Comparison of ENCODE assay signal across 8 mouse cellular contexts in the genomic region with DNA sequence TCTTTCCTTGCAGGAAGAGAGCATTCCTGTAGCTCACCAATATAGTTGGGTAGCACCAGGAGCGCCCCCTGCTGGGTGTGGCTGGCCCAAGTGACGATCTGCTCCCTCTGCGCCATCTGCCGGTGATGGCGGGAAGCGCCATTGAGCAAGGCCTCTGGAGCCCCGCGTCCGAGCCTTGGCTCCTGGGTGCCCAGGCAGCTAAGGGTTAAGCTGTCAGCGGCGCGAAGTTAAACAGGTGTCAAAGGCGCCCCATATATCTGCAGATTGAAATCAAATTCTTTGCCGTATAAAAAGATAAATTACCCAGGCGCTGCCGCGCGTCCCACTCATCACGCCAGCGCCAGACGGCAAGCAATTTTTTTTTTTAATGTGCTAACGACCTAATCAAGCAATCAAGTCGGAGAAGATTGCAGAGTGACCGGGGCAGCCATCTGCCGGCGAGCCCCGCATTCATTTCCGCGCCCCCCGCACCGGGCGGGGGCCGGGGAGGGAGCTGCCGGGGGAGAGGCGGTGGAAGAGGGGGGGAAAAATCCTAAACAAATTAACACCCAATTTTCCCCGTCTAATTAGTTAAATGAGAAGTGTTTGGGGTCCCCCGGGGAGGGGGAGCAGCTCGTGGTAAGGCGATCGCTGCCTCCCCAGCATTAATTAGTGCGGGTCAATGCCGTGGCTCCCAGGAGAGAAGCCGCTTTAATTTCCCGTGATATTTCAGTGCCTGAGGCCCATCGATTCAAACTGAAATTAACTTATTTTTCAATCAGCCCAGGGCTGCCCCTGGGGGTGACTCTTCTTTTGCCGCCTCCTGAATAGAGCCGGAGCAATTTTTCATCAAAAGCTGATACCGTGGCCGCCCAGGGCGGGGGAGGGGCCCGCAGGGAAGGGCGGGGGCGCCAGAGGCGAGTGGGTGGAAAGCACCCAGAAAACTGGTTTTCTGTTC. TPM values are rescaled to one million over a fixed set of nuclear protein-coding genes. Genes with fewer than 3 reads are reported as not detected.
A peak's percentile ranks its signal among the peaks of the same experiment; 100 is the strongest.
DNase-seq lines count a peak whose midpoint lies in the region; ATAC-seq and TF ChIP-seq lines count a peak whose summit lies in the region.

No protein-coding gene starts in this region.

- ATAC-seq in activated CD4-positive, CD25-positive, alpha-beta regulatory T cell, adult 4 months = peak; percentile 90
- ATAC-seq in megakaryocyte progenitor cell, adult 5-6 weeks (replicated peaks; ENCODE audit: poor library complexity) = peak; percentile 99

- TF ChIP-seq POLR2A in cortical plate, adult 2 months (IDR thresholded peaks at IDR 0.05; ENCODE audit: extremely low read depth, insufficient read depth, low read length) = no peak

- DNase-seq in gastrocnemius, postnatal 10 days = peak; percentile 97
- DNase-seq in induced T-regulatory cell, adult 2 months (ENCODE audit: low read depth) = peak; percentile 94
- peak; percentile 71 to 97 for DNase-seq in left cerebral cortex, adult 9 months (ENCODE audit: low spot score in 2 of 2)
- DNase-seq in right cerebral cortex, postnatal 14 days = peak; percentile 99
- peak; percentile 90 to 91 for DNase-seq in urinary bladder, postnatal 36 days (ENCODE audit: low spot score in 2 of 2)

- H3K27ac ChIP-seq in cortical plate, adult 2 months (ENCODE audit: insufficient read depth, low read length) = no peak overlapping the region

- peak overlapping the region; percentile 41 for H3K4me3 ChIP-seq in cortical plate, adult 2 months (ENCODE audit: insufficient read depth, low read length)

- no peaks in the 10 kb centered on the region for H3K4me1 ChIP-seq in cortical plate, adult 2 months (ENCODE audit: control insufficient read depth, insufficient read depth, low read length)

- TF ChIP-seq CTCF in cortical plate, adult 2 months (IDR thresholded peaks at IDR 0.05; ENCODE audit: extremely low read depth, insufficient read depth, low read length) = peak; percentile 99

RNA-seq across cellular contexts. Expression of a gene that starts 20.5 kb away (rescaled TPM):
- not detected for polyA plus RNA-seq in activated CD4-positive, CD25-positive, alpha-beta regulatory T cell, adult 4 months (2017; shearing (Covaris generic))
- polyA plus RNA-seq in cortical plate, adult 2 months (2012; rRNA removed) = 0.25 TPM in 2 replicates
- total RNA-seq in gastrocnemius, postnatal 10 days (2021) = under 1 TPM in 1 of 2 experiments, not detected in 1; 0.07 TPM
- not detected in 2 replicates for total RNA-seq in megakaryocyte progenitor cell, adult 5-6 weeks (2015)
- total RNA-seq in megakaryocyte progenitor cell, adult 5-6 weeks (2017) = not detected in 2 replicates

RNA-seq across cellular contexts. Expression of a gene that starts 27.1 kb away (rescaled TPM):
- 10 to 100 TPM in 1 of 2 experiments, 1 to 10 TPM in 1; 7.8 to 10.3 TPM for polyA plus RNA-seq in activated CD4-positive, CD25-positive, alpha-beta regulatory T cell, adult 4 months (2017; shearing (Covaris generic))
- 23.6 and 24.8 TPM in 2 replicates for polyA plus RNA-seq in cortical plate, adult 2 months (2012; rRNA removed)
- 1 to 10 TPM; 4.4 to 5.2 TPM for total RNA-seq in gastrocnemius, postnatal 10 days (2021)
- 2.7 and 3.6 TPM in 2 replicates for total RNA-seq in megakaryocyte progenitor cell, adult 5-6 weeks (2015)
- total RNA-seq in megakaryocyte progenitor cell, adult 5-6 weeks (2017) = 3.9 and 5.1 TPM in 2 replicates

RNA-seq across cellular contexts. Expression of a gene that starts 50.7 kb away (rescaled TPM):
- polyA plus RNA-seq in activated CD4-positive, CD25-positive, alpha-beta regulatory T cell, adult 4 months (2017; shearing (Covaris generic)) = not detected
- 0.17 TPM in 1 of 2 replicates, not detected in the other for polyA plus RNA-seq in cortical plate, adult 2 months (2012; rRNA removed)
- not detected for total RNA-seq in gastrocnemius, postnatal 10 days (2021)
- not detected in 2 replicates for total RNA-seq in megakaryocyte progenitor cell, adult 5-6 weeks (2015)
- not detected in 2 replicates for total RNA-seq in megakaryocyte progenitor cell, adult 5-6 weeks (2017)
